Mouse (Mus musculus) T-helper 2 cell (primary cell): ENCODE results near the gene Galnt9.

Experiments
- in situ Hi-C: fragments of 300-600 bp; cut with MboI, MseI; formaldehyde crosslinking; loops from one replicate; pipeline ENCODE4 v1.15.1; 2025; ENCODE audit warnings: high pct_unique_total_duplicates

Gene Galnt9

DNA sequence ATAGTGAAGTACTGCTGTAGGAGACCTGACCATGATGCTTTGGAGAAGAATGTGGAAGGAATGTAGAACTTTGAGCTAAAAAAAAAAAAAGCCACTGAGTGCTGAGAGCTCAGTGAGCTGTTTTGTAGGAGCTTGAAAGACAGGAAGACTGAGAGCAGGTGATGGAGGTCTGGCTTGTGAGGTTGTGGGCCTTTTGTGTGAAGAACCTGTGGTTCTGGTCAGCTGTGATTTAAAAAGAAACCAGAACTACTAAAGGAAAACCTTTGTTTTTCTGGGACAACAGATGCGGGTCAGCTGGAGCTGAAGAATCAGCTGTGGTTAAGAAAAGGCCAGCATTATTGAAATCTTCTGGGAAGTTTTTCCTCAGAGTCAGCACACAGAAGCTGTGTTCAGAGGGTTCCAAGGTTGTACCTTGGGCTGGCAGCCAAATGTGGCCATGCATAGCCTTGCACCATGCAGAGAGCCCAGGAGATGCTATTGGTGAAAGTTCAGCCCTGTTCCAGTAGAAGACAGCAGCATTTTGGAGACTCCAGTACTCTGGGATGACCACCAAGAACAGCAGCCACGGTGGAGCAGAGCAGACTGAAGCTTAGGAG, 85.5 kb downstream of the Galnt9 start:
- in situ Hi-C loops = no loop called here

DNA sequence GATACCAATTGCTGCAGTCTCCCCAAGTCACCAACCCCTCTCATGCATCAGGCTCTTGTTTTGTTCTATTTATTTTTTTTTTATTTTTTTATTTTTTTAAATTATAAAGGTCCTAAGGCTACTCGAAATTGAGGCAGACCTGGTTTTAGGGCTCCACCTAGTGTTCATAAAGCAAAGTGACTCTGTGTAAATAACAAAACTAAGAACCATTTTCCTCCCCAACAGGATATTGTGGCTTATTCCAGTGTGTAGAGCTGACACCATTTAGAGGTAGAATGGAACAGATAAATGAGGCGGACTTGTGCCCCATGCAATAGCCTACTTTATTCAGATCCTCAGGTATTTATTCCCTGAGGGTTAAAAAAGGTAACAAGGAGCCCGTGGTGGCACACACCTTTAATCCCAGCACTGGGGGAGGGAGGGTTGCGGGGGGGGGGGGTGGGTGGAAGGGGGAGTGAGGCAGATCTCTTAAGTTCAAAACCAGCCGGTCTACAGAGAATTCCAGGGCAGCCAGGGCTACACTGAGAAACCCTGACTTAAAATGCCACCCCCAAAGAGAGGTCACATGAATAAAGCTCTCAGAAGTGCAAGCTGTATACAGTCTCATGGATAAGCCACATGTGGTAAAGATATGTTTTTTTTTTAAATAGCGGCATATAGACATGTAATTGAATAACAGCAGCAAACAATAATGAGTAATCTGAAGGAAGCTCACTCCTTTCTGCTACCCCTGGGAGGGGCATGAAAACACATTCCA, 92.0 kb downstream of the Galnt9 start:
- in situ Hi-C loops = no loop called here

DNA sequence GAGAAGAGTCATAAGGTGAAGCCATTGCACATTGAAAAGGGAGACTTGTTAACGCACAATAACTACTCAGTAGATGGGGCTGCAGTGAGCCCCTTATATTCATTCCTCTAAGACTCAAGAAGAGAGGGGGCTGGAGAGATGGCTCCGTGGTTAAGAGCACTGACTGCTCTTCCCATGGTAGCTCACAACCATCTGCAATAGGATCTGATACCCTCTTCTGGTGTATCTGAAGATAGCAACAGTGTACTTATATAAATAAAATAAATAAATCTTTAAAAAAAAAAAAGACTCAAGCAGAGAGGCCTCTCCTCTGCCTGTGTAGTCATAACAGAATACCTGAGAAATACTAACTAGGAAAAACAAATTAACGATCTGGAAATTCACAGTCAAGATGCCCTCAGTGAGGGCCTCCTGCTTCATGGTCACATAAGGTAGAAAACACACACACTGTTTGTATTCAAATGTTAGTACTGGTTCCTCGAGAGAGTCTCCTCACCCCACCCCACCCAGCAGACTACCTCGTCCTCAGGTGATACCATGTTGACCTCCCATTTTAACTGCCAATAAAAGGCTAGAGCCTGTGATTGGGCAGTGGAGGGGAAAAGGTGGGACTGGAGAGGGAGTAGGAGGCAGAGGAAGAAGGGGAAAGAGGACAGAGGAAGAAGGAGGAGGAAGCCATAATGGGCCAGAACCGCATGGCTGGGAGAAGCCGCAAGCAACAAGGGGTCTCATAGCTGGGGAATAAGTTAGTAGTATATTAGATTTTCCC, 94.3 kb downstream of the Galnt9 start:
- in situ Hi-C loops = no loop called here

DNA sequence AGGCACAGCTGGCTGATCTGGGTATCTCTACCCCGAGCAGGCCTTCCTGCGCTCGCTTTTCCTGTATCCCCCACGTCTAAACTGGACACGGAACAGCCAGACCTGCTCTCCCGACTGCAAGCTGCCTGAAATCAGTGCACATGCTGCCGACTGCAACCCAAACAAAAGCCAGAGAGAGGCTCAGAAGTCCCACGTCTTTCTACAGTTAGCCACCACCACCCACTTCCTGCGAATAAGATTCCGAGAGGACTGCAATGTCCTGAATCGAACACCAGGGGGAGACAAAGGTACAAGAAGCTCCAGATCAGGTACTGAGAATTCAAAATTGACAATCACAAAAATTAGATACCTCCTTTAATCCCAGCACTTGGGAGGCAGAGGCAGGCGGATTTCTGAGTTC, 95.3 kb downstream of the Galnt9 start:
- in situ Hi-C loops = no loop called here

DNA sequence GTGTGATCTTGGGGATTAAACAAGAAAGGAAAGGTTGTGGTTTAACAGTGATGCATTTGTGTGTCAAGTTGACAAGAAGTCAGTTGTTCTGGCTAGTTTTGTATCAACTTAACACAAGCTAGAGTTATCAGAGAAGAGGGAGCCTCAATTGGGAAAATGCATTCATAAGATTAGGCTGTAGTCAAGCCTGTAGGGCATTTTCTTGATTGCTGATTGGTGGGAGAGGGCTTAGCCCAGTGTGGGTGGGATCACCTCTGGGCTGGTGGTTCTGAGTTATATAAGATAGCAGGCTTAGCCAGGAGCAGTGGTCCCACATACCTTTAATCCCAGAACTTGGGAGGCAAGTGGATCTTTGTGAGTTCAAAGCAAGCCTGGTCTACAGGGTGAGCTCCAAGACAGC, 102.2 kb downstream of the Galnt9 start:
- in situ Hi-C loops = no loop called here

DNA sequence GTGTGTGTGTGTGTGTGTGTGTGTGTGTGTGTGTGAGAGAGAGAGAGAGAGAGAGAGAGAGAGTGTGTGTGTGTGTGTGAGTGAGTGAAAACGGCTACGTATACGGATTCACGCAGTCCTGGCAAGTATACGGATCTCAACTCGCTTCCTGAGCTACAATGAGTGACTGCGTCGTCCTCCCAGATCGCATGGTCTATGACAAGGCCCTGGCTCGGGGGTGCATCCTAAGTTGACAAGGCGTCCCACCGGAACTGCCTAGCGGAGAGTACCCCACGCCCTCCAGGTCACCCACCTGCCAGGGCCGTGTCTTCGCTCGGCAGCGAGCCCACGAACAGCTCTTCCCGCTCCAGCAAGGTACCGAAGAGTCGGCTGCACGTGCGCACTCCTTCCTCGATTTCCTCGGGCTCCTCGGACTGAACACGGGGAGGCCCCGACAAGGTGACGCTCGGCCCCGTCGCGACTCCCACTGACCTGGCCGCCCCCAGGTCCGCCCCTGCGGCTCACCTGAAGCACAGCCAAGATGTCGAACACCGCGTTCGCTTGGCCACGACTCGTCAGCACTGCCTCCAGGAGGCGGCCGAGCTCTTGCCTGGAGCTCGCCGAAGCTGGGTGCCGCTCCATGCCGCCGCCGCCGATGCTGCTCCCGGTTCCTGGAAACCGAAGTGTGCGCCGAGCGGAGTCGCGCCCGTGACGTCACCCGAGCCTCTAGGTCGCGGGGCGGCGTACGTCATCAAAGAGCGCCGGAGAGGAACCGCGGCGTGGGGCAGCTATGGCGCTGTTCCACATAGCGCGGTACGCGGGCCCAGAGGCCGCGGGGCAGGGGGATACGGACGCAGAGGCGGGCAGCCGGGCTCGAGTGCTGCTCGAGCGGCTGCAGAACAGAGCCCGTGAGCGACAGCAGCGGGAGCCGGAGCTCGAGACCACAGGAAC, 108.8 kb downstream of the Galnt9 start, which contains the start of the genes Noc4l and Ddx51:
Noc4l (minus strand) TSS at position 699 of the 930 bp plus-strand sequence.
Ddx51 (plus strand) TSS at position 733 of the 930 bp plus-strand sequence.
- in situ Hi-C loops = no loop called here

DNA sequence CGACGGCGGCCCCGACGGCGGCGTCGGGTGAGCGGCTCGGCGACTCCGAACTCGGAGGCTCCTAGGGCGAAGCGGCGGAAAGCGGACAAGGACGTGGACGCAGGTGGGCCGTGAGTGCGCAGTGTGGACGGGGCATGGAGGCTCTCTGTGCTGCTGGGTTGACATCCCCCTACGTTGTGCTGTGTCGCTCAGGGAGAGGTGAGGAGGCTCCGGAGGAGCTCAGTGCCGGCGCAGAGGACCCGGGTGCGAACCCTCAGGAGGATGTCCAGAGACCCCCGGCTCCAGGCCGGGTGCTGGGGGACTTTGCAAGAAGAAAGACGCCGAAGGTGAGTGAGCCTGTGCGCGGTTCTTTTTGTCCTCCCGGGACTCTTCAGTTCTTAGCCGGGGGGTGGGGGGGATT, 109.5 kb downstream of the Galnt9 start:
- in situ Hi-C loops = no loop called here

DNA sequence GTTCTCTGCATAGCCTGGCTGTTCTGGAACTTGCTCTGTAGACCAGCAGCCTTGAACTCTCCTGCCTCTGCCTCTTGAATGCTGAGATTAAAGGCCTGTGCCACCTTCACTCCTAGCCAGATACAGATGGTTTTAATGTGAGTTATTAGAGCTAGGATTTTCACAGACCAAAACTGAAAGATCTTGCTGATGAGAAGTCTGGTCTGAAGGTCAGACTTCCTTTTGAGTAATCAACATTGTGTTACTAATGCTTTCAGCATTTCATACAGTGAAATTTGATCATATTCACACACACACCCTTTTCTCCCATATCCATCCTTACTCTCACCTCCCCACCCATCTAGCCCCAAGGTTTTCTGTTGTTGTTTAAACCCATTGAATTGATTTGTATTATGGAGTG, 115.5 kb downstream of the Galnt9 start:
- in situ Hi-C loops = no loop called here

DNA sequence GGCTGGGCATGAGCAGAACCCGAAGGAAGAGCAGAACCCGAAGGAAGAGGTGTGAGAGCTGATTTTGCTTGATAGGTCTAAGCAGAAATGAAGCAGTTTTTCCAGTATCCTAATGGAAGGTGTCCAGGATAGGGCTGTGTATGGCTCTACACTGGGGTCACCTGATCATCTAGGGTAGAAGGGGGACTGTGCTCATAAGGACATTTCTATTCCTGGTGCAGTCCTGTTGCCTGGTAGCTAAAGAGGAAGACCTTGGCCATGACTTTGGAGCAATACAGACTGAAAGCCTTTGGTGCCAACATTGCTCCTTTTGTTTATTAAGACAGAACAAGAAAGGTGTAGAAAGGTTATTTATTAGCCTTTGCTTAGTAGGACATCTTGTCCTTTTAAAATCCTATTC, 119.9 kb downstream of the Galnt9 start:
- in situ Hi-C loops = no loop called here

DNA sequence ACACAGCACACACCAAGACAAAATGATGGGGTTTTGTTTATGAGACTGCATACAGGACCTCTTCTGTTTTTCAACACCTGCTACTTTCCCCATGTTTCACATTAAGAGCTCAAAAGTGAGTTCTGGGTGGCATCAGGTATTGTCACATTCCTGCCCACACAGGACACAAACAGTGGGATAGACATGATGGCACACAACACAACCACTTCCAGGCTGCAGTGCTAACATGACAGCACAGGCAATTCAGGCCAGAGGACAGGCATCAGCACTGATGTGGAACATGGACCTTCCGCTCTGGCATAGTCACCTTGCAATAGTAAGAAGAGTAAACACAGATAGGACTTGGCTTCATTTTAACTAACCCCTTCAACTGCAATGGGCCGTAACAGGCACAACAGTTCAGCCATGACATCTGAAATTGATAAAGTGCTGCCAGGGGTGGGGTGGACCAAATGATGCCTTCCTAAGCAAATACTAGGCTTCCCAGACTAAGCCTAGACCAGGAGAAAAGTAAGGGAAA, 120.7 kb downstream of the Galnt9 start:
- in situ Hi-C loops = no loop called here

DNA sequence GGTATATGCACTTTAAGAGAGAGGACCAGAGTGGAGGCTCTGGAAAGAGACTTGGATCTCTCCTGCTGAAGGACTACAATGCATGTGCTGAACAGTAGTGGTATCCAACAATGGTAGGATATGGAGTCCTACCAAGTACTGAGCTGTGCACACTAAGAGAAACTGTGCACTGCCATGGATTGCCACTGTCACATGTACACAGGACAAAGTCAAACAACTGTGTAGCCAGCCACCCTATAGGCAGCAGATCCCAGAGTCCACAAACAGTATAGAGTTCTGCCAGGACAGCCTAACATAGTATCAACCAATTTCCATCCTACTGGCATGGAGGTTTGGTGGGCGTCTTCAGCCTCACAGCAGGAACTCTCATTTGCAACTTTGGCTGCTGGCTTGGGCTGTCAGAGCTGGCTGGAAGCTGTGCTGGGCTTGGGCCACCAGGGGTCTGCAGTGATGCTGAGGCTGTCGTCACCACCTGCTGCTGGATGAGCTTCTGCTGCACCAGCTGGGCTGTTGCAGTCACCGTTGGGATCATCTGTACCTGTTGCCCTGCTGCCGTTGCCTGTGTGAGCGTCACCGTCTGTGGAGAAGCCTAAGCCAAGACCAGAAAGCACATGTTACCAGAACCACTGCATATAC, 121.4 kb downstream of the Galnt9 start:
- in situ Hi-C loops = no loop called here
